16 mouse cellular contexts compared by ENCODE assay signal in the genomic region with DNA sequence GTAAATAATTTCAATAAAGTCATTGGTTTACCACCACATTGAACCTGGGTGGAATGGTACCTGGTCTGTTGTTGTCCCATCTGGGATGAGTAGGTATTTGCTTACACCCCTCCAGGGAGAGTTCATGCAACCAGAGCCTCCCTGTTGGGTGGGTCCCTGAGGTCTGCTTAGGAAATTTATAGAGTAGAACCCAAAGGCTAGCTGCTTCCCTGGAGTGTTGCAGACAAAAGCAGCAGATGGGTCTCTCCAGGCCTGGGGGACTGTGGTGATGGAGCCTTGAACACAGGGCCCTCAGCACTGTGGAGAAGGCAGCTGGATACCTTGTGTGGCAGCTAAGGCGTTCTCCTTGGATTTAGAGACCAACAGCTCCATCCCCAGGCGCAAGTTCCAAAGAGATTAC. TPM values are rescaled to one million over a fixed set of nuclear protein-coding genes. Genes with fewer than 3 reads are reported as not detected.
"Had no signal": no experiment of that assay in that cellular context is flagged by ENCODE, and none has a peak within 500 bp of the region (broad histone marks: within the 10 kb centered on the region; RNA-seq: fewer than 3 reads in every experiment).

No protein-coding gene starts in this region.

- H3K4me3 ChIP-seq: neural tube, embryonic 13.5 days; neural tube, embryonic 15.5 days; stomach, embryonic 15.5 days had no signal

- H3K27ac ChIP-seq: neural tube, embryonic 13.5 days; neural tube, embryonic 15.5 days; stomach, embryonic 15.5 days; stomach, postnatal 0 days had no signal

- H3K9ac ChIP-seq: neural tube, embryonic 13.5 days; neural tube, embryonic 15.5 days; stomach, embryonic 15.5 days had no signal

- H3K4me2 ChIP-seq: neural tube, embryonic 13.5 days; neural tube, embryonic 15.5 days; stomach, embryonic 15.5 days had no signal

- DNase-seq: right cerebral cortex, adult 18-20 months; right cerebral cortex, postnatal 14 days; right cerebral cortex, postnatal 25 days; right cerebral cortex, postnatal 4 days; spleen, adult 18-20 months; thymus, adult 18-20 months; thymus, adult 2 months; thymus, postnatal 14 days; thymus, postnatal 25 days; thymus, postnatal 36 days; thymus, postnatal 4 days had no signal

- H3K36me3 ChIP-seq: neural tube, embryonic 13.5 days; neural tube, embryonic 15.5 days; stomach, embryonic 15.5 days had no signal

- H3K9me3 ChIP-seq: neural tube, embryonic 13.5 days; neural tube, embryonic 15.5 days; stomach, embryonic 15.5 days had no signal

- H3K27me3 ChIP-seq: neural tube, embryonic 13.5 days; stomach, embryonic 15.5 days had no signal

RNA-seq across cellular contexts. Expression of gene Cnih3, which starts 40.1 kb away (rescaled TPM):
- polyA plus RNA-seq: spleen, adult 2 months; thymus, adult 2 months had no signal
